Mouse (Mus musculus): Measurements from ENCODE around the gene Mip. TPM values are rescaled to one million over a fixed set of nuclear protein-coding genes. Genes with fewer than 3 reads are reported as not detected.
A peak's percentile ranks its signal among the peaks of the same experiment; 100 is the strongest.
"Not testable (repeated sequence)": the region's sequence is repeated elsewhere in the genome, so short reads cannot be mapped to it uniquely, and the experiment has no call there.

Gene Mip
- polyA plus RNA-seq, 1 experiment from 2014 or later: not detected

DNA sequence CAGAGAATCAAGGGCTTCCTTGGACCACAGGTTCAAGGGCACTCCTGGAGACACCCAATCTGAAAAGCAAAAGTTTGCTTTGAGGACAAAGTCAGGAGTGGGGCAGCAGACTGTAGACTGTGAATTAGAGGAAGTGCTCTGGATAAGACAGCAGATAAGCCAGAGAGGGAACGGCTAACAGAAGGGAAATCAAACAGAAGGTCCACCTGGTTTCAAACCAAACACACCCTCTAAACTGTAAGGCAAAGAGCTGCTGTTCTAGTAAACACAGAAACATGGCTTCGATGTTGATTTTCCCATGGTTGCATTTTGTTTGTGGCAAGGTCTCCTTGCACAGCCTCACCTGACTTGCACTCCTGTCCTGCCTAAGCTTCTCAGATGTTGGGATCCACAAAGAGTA, 34.2 kb upstream of the Mip start:
- ATAC-seq (ENCODE audit: insufficient read depth, low FRiP score): no peak
- peaks cover 8% of the 10 kb centered on the region; the same call in 1 of the 2 replicates for H3K4me1 ChIP-seq (ENCODE audit: control insufficient read depth, insufficient read depth, low read length)
- no peak overlapping the region for H3K27ac ChIP-seq (ENCODE audit: low read length)
- peaks cover 7% of the 10 kb centered on the region for H3K27me3 ChIP-seq (ENCODE audit: control insufficient read depth, insufficient read depth, low read length)
- H3K4me3 ChIP-seq (replicated peaks; ENCODE audit: low read length): no peak overlapping the region
- H3K4me2 ChIP-seq (ENCODE audit: low read depth, low read length): no peak overlapping the region
- whole genome bisulfite sequencing: 37% methylated on average over 2 of the region's 2 CpGs
- no peaks in the 10 kb centered on the region for H3K36me3 ChIP-seq (ENCODE audit: control insufficient read depth, insufficient read depth, low read length)
- H3K9me3 ChIP-seq (replicated peaks; ENCODE audit: control insufficient read depth, low read length): no peaks in the 10 kb centered on the region
- no peak overlapping the region for H3K9ac ChIP-seq (ENCODE audit: low read length)

DNA sequence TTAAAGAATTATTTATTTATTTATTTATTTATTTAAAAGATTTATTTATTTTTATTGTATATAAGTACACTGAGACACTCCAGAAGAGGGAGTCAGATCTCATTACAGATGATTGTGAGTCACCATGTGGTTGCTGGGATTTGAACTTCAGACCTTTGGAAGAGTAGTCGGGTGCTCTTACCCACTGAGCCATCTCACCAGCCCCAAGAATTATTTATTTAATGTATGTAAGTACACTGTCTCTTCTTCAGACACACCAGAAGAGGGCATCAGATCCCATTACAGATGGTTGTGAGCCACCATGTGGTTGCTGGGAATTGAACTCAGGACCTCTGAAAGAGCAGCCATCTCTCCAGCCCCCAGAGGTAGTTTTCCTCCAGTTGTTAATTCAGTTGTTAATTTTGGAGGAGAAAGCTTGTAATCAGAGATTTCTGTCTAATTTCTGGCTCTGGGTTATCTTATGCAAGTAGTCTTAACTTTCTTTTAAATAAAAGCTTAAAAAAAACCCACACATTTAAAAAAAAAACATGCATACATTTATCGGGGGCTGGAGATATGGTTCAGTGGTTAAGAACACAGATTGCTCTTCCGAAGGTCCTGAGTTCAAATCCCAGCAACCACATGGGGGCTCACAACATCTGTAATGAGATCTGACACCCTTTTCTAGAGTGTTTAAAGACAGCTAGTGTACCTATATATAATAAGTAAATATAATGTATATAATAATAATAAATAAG, 33.4 kb upstream of the Mip start:
- not testable (repeated sequence) for H3K27ac ChIP-seq (ENCODE audit: low read length); H3K27me3 ChIP-seq (ENCODE audit: control insufficient read depth, insufficient read depth, low read length); H3K4me3 ChIP-seq (replicated peaks; ENCODE audit: low read length); H3K36me3 ChIP-seq (ENCODE audit: control insufficient read depth, insufficient read depth, low read length); H3K4me1 ChIP-seq (ENCODE audit: control insufficient read depth, insufficient read depth, low read length); H3K4me2 ChIP-seq (ENCODE audit: low read depth, low read length); ATAC-seq (ENCODE audit: insufficient read depth, low FRiP score); H3K9ac ChIP-seq (ENCODE audit: low read length); H3K9me3 ChIP-seq (replicated peaks; ENCODE audit: control insufficient read depth, low read length)
- 92% methylated on average over 3 of the region's 3 CpGs for WGBS

DNA sequence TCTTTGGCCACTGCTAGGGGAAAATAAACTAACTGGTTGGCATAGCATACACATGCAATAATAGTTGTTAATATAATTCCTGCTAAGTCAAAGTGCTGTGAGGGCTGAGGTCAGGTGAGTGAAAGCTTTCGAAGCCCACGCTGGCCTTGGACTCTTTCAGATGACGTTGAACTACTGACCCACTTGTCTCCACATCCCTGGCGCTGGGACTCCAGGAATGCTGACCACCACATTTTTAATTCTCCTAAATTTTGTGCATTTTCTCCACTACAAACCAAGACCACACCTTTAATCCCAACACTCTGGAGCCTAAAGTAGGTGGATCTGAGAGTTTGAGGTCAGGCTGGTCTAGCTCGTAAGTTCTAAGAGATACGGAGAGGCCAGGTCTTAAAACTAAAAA, 32.5 kb upstream of the Mip start:
- Histone ChIP-seq H3K4me3 (replicated peaks; ENCODE audit: low read length) (no peak overlapping the region), H3K36me3 (ENCODE audit: control insufficient read depth, insufficient read depth, low read length) (no peaks in the 10 kb centered on the region), H3K27ac (ENCODE audit: low read length) (no peak overlapping the region), H3K4me2 (ENCODE audit: low read depth, low read length) (no peak overlapping the region), H3K27me3 (ENCODE audit: control insufficient read depth, insufficient read depth, low read length) (peaks cover 7% of the 10 kb centered on the region), H3K4me1 (ENCODE audit: control insufficient read depth, insufficient read depth, low read length) (peaks cover 8% of the 10 kb centered on the region; the same call in 1 of the 2 replicates), H3K9me3 (replicated peaks; ENCODE audit: control insufficient read depth, low read length) (no peaks in the 10 kb centered on the region), H3K9ac (ENCODE audit: low read length) (no peak overlapping the region)
- WGBS: 89% methylated on average over 6 of the region's 6 CpGs
- no peak for ATAC-seq (ENCODE audit: insufficient read depth, low FRiP score)

- peak; percentile 97 for ATAC-seq (ENCODE audit: insufficient read depth, low FRiP score)
- H3K27ac ChIP-seq (ENCODE audit: low read length): no peak within 1 kb of the TSS
- under 1% methylated on average over 46 of the region's 46 CpGs for WGBS
These were observed 31.6 kb upstream of the Mip start, which contains the start of gene Gls2 for GRCm38 (mm10) chr10:128194024-128194550. Gene Gls2, plus strand, starts transcription at chr10:128194457.

DNA sequence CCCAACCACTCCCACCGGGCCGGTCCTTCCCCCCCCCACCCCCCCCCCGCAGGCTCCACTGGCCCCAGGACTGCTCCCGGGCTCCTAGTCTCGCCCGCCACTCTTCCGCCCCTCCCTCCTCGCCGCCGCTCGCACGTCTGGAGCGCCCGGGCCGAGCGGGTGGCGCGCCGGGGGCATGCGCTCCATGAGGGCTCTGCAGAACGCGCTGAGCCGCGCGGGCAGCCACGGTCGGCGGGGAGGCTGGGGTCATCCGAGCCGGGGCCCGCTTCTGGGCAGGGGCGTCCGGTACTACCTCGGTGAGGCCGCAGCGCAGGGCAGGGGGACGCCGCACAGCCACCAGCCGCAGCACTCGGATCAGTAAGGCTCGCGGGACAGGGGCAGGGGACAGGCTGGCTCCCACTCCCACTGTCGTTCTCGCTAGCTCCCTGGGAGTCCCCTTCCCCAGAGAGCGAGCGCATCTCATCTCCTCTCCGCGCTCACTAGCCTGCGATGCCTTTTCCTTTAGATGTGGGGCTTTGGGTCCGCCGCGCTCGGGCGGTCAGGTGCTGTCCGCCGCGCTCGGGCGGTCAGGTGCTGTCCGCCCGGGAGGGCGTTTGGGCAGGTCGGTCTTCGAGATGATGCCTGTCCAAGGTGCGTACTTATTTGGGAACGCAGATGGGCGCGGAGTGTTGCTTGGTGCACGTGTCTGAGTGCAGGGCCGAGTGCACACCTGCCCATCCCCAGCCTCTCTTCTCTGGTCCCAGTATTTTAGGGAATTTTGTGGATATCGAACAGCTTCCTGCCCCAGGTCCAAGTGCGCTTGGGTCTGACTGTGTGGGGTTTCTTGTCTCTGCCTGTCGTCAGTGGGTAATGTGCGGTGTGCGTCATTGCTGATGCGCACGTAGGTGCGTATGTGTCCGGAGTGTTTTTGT, 30.8 kb upstream of the Mip start:
- peak; percentile 89 for ATAC-seq (ENCODE audit: insufficient read depth, low FRiP score)
- under 1% methylated on average over 64 of the region's 79 CpGs for WGBS

More at GRCm38 (mm10) chr10:128194024-128194550, 31.6 kb upstream of the Mip start, which contains the start of gene Gls2:
- peaks cover 8% of the 10 kb centered on the region; the same call in 1 of the 2 replicates for H3K4me1 ChIP-seq (ENCODE audit: control insufficient read depth, insufficient read depth, low read length)
- H3K9me3 ChIP-seq (replicated peaks; ENCODE audit: control insufficient read depth, low read length): no peaks in the 10 kb centered on the region
- H3K4me3 ChIP-seq (replicated peaks; ENCODE audit: low read length): peak within 1 kb of the TSS; percentile 75
- H3K36me3 ChIP-seq (ENCODE audit: control insufficient read depth, insufficient read depth, low read length): no peaks in the 10 kb centered on the region
- H3K27me3 ChIP-seq (ENCODE audit: control insufficient read depth, insufficient read depth, low read length): peaks cover 7% of the 10 kb centered on the region
- H3K4me2 ChIP-seq (ENCODE audit: low read depth, low read length): peak within 1 kb of the TSS; percentile 99
- H3K9ac ChIP-seq (ENCODE audit: low read length): peak within 1 kb of the TSS; percentile 80

DNA sequence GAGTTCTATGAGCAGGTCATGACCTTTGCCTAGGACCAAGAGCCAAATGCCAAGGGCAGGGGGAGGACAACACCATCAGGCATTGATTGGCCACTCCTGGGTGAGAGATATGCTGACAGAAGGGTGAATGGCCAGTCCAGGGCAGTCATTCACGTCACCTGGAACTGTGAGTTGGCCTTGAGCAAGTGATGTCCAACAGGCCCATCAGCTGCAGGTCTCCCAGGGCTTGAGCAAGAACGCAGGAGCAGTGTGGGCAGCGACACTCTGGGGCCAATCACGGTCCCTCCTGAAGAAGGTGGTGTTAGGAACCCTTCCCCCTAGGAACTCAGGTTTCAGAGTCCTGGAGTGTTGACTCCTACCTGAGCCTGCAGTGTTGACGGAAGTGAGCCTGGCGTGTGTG, 23.8 kb upstream of the Mip start:
- no peak overlapping the region for H3K9ac ChIP-seq (ENCODE audit: low read length)
- ATAC-seq (ENCODE audit: insufficient read depth, low FRiP score): peak; percentile 34; the same call in 1 of the 2 replicates
- no peaks in the 10 kb centered on the region for H3K27me3 ChIP-seq (ENCODE audit: control insufficient read depth, insufficient read depth, low read length)
- H3K4me3 ChIP-seq (replicated peaks; ENCODE audit: low read length): no peak overlapping the region
- 60% methylated on average over 5 of the region's 6 CpGs for WGBS
- H3K9me3 ChIP-seq (replicated peaks; ENCODE audit: control insufficient read depth, low read length): no peaks in the 10 kb centered on the region
- H3K4me2 ChIP-seq (ENCODE audit: low read depth, low read length): no peak overlapping the region
- H3K4me1 ChIP-seq (ENCODE audit: control insufficient read depth, insufficient read depth, low read length): no peaks in the 10 kb centered on the region
- H3K36me3 ChIP-seq (ENCODE audit: control insufficient read depth, insufficient read depth, low read length): no peaks in the 10 kb centered on the region
- no peak overlapping the region for H3K27ac ChIP-seq (ENCODE audit: low read length)

More for the DNA sequence above, 30.8 kb upstream of the Mip start:
- no peak overlapping the region for H3K27ac ChIP-seq (ENCODE audit: low read length)
- peak overlapping the region; percentile 75 for H3K4me3 ChIP-seq (replicated peaks; ENCODE audit: low read length)
- peaks cover 8% of the 10 kb centered on the region; the same call in 1 of the 2 replicates for H3K4me1 ChIP-seq (ENCODE audit: control insufficient read depth, insufficient read depth, low read length)
- H3K9me3 ChIP-seq (replicated peaks; ENCODE audit: control insufficient read depth, low read length): no peaks in the 10 kb centered on the region
- H3K9ac ChIP-seq (ENCODE audit: low read length): peak overlapping the region; percentile 80
- H3K27me3 ChIP-seq (ENCODE audit: control insufficient read depth, insufficient read depth, low read length): peaks cover 7% of the 10 kb centered on the region
- peak overlapping the region; percentile 99 for H3K4me2 ChIP-seq (ENCODE audit: low read depth, low read length)
- H3K36me3 ChIP-seq (ENCODE audit: control insufficient read depth, insufficient read depth, low read length): no peaks in the 10 kb centered on the region

GRCm38 (mm10) chr10:128204941-128205340, 20.7 kb upstream of the Mip start:
- no peaks in the 10 kb centered on the region for H3K9me3 ChIP-seq (replicated peaks; ENCODE audit: control insufficient read depth, low read length)
- no peaks in the 10 kb centered on the region for H3K4me1 ChIP-seq (ENCODE audit: control insufficient read depth, insufficient read depth, low read length)
- no peaks in the 10 kb centered on the region for H3K27me3 ChIP-seq (ENCODE audit: control insufficient read depth, insufficient read depth, low read length)
- H3K4me2 ChIP-seq (ENCODE audit: low read depth, low read length): no peak overlapping the region
- no peak overlapping the region for H3K4me3 ChIP-seq (replicated peaks; ENCODE audit: low read length)
- no peaks in the 10 kb centered on the region for H3K36me3 ChIP-seq (ENCODE audit: control insufficient read depth, insufficient read depth, low read length)
- H3K9ac ChIP-seq (ENCODE audit: low read length): no peak overlapping the region
- ATAC-seq (ENCODE audit: insufficient read depth, low FRiP score): no peak
- no peak overlapping the region for H3K27ac ChIP-seq (ENCODE audit: low read length)
- WGBS: 77% methylated on average over 15 of the region's 15 CpGs

GRCm38 (mm10) chr10:128208326-128208725, 17.3 kb upstream of the Mip start:
- no peak for ATAC-seq (ENCODE audit: insufficient read depth, low FRiP score)
- Histone ChIP-seq H3K9ac (ENCODE audit: low read length) (no peak overlapping the region), H3K9me3 (replicated peaks; ENCODE audit: control insufficient read depth, low read length) (no peaks in the 10 kb centered on the region), H3K4me3 (replicated peaks; ENCODE audit: low read length) (no peak overlapping the region), H3K27ac (ENCODE audit: low read length) (no peak overlapping the region), H3K27me3 (ENCODE audit: control insufficient read depth, insufficient read depth, low read length) (no peaks in the 10 kb centered on the region), H3K4me2 (ENCODE audit: low read depth, low read length) (no peak overlapping the region), H3K4me1 (ENCODE audit: control insufficient read depth, insufficient read depth, low read length) (peaks cover 4% of the 10 kb centered on the region), H3K36me3 (ENCODE audit: control insufficient read depth, insufficient read depth, low read length) (no peaks in the 10 kb centered on the region)
- WGBS: 90% methylated on average over 10 of the region's 10 CpGs
